Mouse (Mus musculus) lung, embryonic 14.5 days (tissue): Measurements from ENCODE around the gene Ccdc71. TPM values are rescaled to one million over a fixed set of nuclear protein-coding genes. Genes with fewer than 3 reads are reported as not detected.
A peak's percentile ranks its signal among the peaks of the same experiment; 100 is the strongest.

Experiments used
- ATAC-seq: fragments of 200-750 bp; cut with Nextera tagmentation; 2 replicates; pipeline ENCODE4 v1.8.0; 2017; ENCODE audit warnings: mild to moderate bottlenecking, moderate TSS enrichment, moderate library complexity; ENCODE audit not compliant: insufficient read depth
- DNase-seq: peaks from one replicate; pipeline ENCODE4 v3.0.0-alpha.2; 2015
- H3K27ac ChIP-seq: fragments of 300-500 bp; sonication (generic); 2 replicates; pipeline ENCODE4 v1.5.1; 2014; ENCODE audit warnings: low read depth, mild to moderate bottlenecking, moderate library complexity
- H3K27me3 ChIP-seq: fragments of 300-500 bp; sonication (generic); 2 replicates; pipeline ENCODE4 v1.6.1; 2014; ENCODE audit warnings: low read length, control low read depth; ENCODE audit not compliant: insufficient read depth
- H3K36me3 ChIP-seq: fragments of 300-500 bp; sonication (generic); 2 replicates; pipeline ENCODE4 v1.6.1; 2014; ENCODE audit warnings: control low read depth; ENCODE audit not compliant: insufficient read depth
- H3K4me1 ChIP-seq: fragments of 300-500 bp; sonication (generic); 2 replicates; pipeline ENCODE4 v1.6.1; 2014; ENCODE audit warnings: antibody characterized with exemption, control low read depth; ENCODE audit not compliant: insufficient read depth
- H3K4me2 ChIP-seq: fragments of 300-500 bp; sonication (generic); 2 replicates; pipeline ENCODE4 v1.6.1; 2014; ENCODE audit warnings: mild to moderate bottlenecking
- H3K4me3 ChIP-seq: fragments of 300-500 bp; sonication (generic); 2 replicates; pipeline ENCODE4 v1.5.1; 2014; ENCODE audit warnings: low read depth, low read length
- H3K9ac ChIP-seq: fragments of 300-500 bp; sonication (generic); 2 replicates; pipeline ENCODE4 v1.6.1; 2014
- H3K9me3 ChIP-seq: fragments of 300-500 bp; sonication (generic); 2 replicates; pipeline ENCODE4 v1.6.1; 2016; ENCODE audit warnings: low read depth, low read length, control low read depth
- CTCF ChIP-seq: IDR thresholded peaks from 2 replicates; pipeline ENCODE4 v1.5.1; 2016; ENCODE audit warnings: antibody characterized with exemption, low read depth
- WGBS: fragments of 180-500 bp; shearing (Covaris S2); extraction: QIAGEN DNeasy Blood & Tissue Kit; methylation state at CpG from one replicate; pipeline ENCODE4 v1.1.7; 2014; 5-methylcytosine and 5-hydroxymethylcytosine counted together
- polyA plus RNA-seq: library from polyadenylated mRNA; unstranded; fragments of >200 nt; fragmentation: Nextera tagmentation; extraction: Ambion mirVana; gene quantifications from 2 replicates; pipeline ENCODE4 v1.2.1, GENCODE M21; 2014

Ccdc71 gene
- polyA plus RNA-seq, 1 experiment from 2014 or later, result 46.7 TPM

DNA sequence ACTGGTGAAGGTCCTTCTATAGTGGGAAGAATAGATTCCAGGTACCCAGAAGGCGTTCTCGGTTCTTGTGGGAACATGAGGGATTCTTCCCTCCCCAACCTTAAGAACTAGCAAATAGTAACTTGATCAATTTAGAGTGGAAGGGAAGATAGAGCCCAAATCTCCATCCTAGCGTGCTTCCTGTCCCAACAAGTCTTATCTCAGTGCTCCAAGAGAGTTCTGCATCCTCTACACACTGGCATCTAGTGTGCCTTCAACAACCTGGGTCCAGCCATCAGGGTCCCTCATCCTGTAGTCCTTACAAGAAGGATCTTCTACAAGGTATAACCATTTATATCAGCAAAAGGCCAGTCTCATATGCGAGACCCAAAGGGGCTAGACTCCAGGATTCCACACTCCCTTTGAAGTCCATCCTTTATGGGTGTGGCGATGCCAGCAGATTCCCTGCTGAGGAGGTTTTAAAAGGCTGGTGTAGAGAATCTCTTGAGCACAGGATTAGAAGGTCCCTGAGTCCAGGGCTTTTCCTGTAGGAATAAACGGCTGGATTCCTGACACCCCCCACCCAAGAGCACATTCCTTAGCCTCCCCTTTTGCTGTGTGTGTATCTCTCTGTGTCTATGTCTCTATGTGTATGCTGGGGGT, 8.7 kb upstream of the Ccdc71 start:
- H3K9ac ChIP-seq, result peak overlapping the region; percentile 69
- no peaks in the 10 kb centered on the region for H3K9me3 ChIP-seq
- peak overlapping the region; percentile 83 for H3K4me2 ChIP-seq
- H3K27me3 ChIP-seq, result no peaks in the 10 kb centered on the region
- DNase-seq, result no peak
- peaks cover 22% of the 10 kb centered on the region for H3K4me1 ChIP-seq
- peak overlapping the region; percentile 66 for H3K27ac ChIP-seq
- WGBS, result 51% methylated on average over 6 of the region's 6 CpGs
- H3K4me3 ChIP-seq, result peak overlapping the region; percentile 51
- TF ChIP-seq CTCF, result no peak
- H3K36me3 ChIP-seq, result peaks cover 13% of the 10 kb centered on the region
- ATAC-seq, result no peak

- WGBS, result under 1% methylated on average over 40 of the region's 40 CpGs
- peak; percentile 92 for TF ChIP-seq CTCF
- H3K36me3 ChIP-seq, result peaks cover 13% of the 10 kb centered on the region
- H3K4me3 ChIP-seq, result peak overlapping the region; percentile 51
- H3K27ac ChIP-seq, result peak overlapping the region; percentile 66
- DNase-seq (peak; percentile 96), ATAC-seq (peak; percentile 90)
- no peaks in the 10 kb centered on the region for H3K27me3 ChIP-seq
- no peaks in the 10 kb centered on the region for H3K9me3 ChIP-seq
- H3K9ac ChIP-seq, result peak overlapping the region; percentile 69
- H3K4me1 ChIP-seq, result peaks cover 22% of the 10 kb centered on the region
- H3K4me2 ChIP-seq, result peak overlapping the region; percentile 83
Observed at GRCm38 (mm10) chr9:108452291-108452906, 7.9 kb upstream of the Ccdc71 start.

DNA sequence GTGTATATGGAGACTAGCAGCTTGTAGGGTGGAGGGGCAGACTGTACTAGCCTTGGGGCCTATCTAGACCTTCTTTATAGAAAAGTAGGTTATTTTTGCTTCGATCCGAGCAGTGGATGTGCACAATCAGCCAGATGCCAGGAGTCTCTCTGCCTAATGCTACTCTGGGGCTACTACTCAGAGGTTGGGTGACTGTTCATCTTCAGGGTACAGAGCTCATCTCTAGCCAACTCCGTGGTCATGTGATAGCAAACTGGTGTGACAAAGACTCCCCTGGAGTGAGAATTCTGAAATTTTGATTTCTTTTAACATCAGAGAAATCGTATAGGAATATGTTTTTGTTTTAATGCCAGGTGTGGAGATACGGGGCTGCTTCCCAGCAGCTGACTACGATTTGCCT, 7.4 kb upstream of the Ccdc71 start:
- Histone ChIP-seq H3K4me1 (peaks cover 22% of the 10 kb centered on the region), H3K9ac (peak overlapping the region; percentile 69), H3K36me3 (peaks cover 13% of the 10 kb centered on the region), H3K9me3 (no peaks in the 10 kb centered on the region), H3K4me2 (peak overlapping the region; percentile 83), H3K4me3 (peak overlapping the region; percentile 51), H3K27ac (peak overlapping the region; percentile 22; the same call in 1 of the 2 replicates), H3K27me3 (no peaks in the 10 kb centered on the region)
- DNase-seq (no peak), ATAC-seq (peak; percentile 12)
- no peak for TF ChIP-seq CTCF
- WGBS, result 42% methylated on average over 6 of the region's 6 CpGs

DNA sequence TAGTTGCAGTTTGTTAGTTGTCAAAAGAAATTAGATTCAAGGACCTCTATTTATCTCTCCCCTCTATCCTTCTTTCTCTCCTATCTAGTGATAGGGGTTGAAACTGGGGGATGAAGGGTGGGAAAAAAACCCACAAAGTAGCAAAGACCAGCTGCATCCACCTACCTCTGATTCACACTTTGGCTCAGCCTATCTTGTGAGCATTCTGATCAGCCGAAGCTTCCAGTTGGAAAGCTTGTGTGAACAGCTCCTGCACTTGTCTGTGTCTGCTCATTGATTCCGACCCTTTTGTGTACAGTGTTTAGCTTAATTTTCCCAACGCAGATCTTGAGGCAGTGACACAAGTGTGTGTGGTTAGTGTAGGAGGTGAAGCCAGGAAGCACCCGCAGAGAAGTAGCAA, 6.9 kb upstream of the Ccdc71 start:
- ATAC-seq (no peak), DNase-seq (no peak)
- no peaks in the 10 kb centered on the region for H3K27me3 ChIP-seq
- peak overlapping the region; percentile 69; the same call in 1 of the 2 replicates for H3K9ac ChIP-seq
- H3K27ac ChIP-seq, result no peak overlapping the region
- 63% methylated on average over 4 of the region's 4 CpGs for WGBS
- peaks cover 22% of the 10 kb centered on the region for H3K4me1 ChIP-seq
- H3K36me3 ChIP-seq, result peaks cover 8% of the 10 kb centered on the region
- no peaks in the 10 kb centered on the region for H3K9me3 ChIP-seq
- peak overlapping the region; percentile 83 for H3K4me2 ChIP-seq
- no peak for TF ChIP-seq CTCF
- H3K4me3 ChIP-seq, result no peak overlapping the region; the same call in 1 of the 2 replicates

GRCm38 (mm10) chr9:108454429-108454828, 5.9 kb upstream of the Ccdc71 start:
- peaks cover 22% of the 10 kb centered on the region for H3K4me1 ChIP-seq
- H3K36me3 ChIP-seq, result no peaks in the 10 kb centered on the region
- no peak overlapping the region for H3K4me3 ChIP-seq
- DNase-seq, result no peak
- H3K4me2 ChIP-seq, result no peak overlapping the region
- H3K9me3 ChIP-seq, result no peaks in the 10 kb centered on the region
- no peak for ATAC-seq
- H3K27ac ChIP-seq, result no peak overlapping the region
- H3K27me3 ChIP-seq, result no peaks in the 10 kb centered on the region
- WGBS, result 87% methylated on average over 6 of the region's 6 CpGs
- no peak for TF ChIP-seq CTCF
- H3K9ac ChIP-seq, result no peak overlapping the region

GRCm38 (mm10) chr9:108455747-108456571, 4.4 kb upstream of the Ccdc71 start:
- no peak overlapping the region for H3K27ac ChIP-seq
- H3K9ac ChIP-seq, result no peak overlapping the region
- WGBS, result 56% methylated on average over 12 of the region's 12 CpGs
- H3K4me2 ChIP-seq, result no peak overlapping the region
- DNase-seq, result no peak
- no peaks in the 10 kb centered on the region for H3K9me3 ChIP-seq
- no peak for TF ChIP-seq CTCF
- no peak overlapping the region for H3K4me3 ChIP-seq
- H3K36me3 ChIP-seq, result no peaks in the 10 kb centered on the region
- no peak for ATAC-seq
- no peaks in the 10 kb centered on the region for H3K27me3 ChIP-seq
- peaks cover 13% of the 10 kb centered on the region for H3K4me1 ChIP-seq

DNA sequence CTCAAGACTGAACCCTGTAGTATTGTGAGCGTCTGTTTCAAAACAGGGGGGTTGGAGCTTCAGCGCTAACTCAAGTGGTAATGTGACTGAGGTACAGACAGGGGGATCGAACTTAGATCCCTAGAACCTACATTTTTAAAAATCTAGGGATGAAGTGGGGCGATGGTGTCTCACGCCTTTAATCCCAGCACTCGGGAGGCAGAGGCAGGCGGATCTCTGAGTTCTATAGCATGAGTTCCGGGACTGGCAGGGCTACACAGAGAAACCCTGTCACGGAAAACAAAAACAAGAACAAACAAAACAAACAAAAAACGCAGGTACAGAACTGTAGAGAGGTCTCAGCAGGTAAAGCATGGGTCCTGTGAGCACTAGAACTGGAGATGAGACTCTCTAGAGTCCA, 3.4 kb upstream of the Ccdc71 start:
- Histone ChIP-seq H3K4me1 (peaks cover 5% of the 10 kb centered on the region; the same call in 1 of the 2 replicates), H3K4me2 (no peak overlapping the region), H3K9ac (no peak overlapping the region), H3K27me3 (no peaks in the 10 kb centered on the region), H3K9me3 (no peaks in the 10 kb centered on the region), H3K36me3 (no peaks in the 10 kb centered on the region), H3K27ac (no peak overlapping the region), H3K4me3 (no peak overlapping the region)
- TF ChIP-seq CTCF, result no peak
- DNase-seq (no peak), ATAC-seq (no peak)
- 83% methylated on average over 10 of the region's 10 CpGs for WGBS
